Mouse (Mus musculus): ENCODE results near the gene Epn1. TPM values are rescaled to one million over a fixed set of nuclear protein-coding genes. Genes with fewer than 3 reads are reported as not detected.
"Not testable (repeated sequence)": the region's sequence is repeated elsewhere in the genome, so short reads cannot be mapped to it uniquely, and the experiment has no call there.

Gene Epn1
- polyA plus RNA-seq, 1 experiment from 2014 or later = 43.1 TPM

GRCm38 (mm10) chr7:5060239-5060731 is 19.8 kb upstream of the Epn1 start:
- peak overlapping the region; percentile 97 for H3K4me2 ChIP-seq
- peaks cover 36% of the 10 kb centered on the region for H3K27me3 ChIP-seq
- WGBS = 4% methylated on average over 27 of the region's 27 CpGs
- peak overlapping the region; percentile 97 for H3K27ac ChIP-seq
- peaks cover 38% of the 10 kb centered on the region for H3K4me1 ChIP-seq (replicated peaks)
- ATAC-seq (replicated peaks; ENCODE audit: insufficient number of reproducible peaks, insufficient read depth, low FRiP score, low read depth) = no peak
- H3K36me3 ChIP-seq = no peaks in the 10 kb centered on the region
- peak overlapping the region; percentile 73 for H3K9ac ChIP-seq
- no peaks in the 10 kb centered on the region for H3K9me3 ChIP-seq (replicated peaks)
- peak overlapping the region; percentile 61 for H3K4me3 ChIP-seq

DNA sequence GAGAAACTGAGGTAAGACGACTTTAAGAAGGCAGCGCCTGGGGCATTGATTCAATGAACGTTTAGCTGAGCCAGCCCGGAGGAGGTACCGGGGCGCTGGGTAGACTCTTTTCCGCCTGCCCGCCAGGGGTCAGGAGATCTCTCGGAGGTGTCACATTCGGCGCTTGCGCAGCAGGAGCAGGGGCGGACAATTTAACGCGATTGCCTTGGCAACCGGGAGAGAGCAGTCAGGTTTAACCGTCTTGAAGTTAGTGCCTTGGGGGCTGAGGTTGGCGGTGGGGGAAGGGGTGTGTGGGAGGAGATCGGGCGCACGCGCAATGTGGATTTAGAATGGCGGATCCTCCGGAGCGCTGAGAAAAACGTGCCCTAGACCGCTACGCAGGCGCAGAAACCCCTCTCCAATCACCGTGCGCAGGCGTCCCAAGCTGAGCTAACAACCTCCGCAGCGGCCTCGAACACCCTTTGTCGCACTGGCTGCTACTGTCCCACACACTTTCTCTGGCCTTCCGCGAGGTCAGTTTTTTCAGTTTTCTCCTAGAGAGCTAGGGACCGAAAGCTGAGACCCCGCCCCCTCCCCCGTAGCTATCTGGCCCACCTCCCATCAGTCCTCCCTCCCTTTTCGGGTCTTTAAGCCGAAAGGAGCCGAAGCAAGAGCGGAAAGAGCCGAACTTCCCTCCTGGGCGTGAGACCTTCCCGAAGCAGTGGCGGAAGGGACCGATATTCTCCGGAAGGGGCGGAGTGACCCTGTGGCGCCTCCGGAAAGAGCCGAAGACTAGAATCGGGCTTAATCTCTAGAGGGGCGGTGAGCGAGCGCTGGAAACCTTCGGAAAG is 18.9 kb upstream of the Epn1 start:
- Histone ChIP-seq H3K9ac (peak overlapping the region; percentile 73), H3K36me3 (no peaks in the 10 kb centered on the region), H3K4me2 (peak overlapping the region; percentile 97), H3K4me1 (replicated peaks) (peaks cover 44% of the 10 kb centered on the region), H3K27ac (peak overlapping the region; percentile 97), H3K4me3 (peak overlapping the region; percentile 61), H3K9me3 (replicated peaks) (no peaks in the 10 kb centered on the region), H3K27me3 (peaks cover 28% of the 10 kb centered on the region)
- WGBS = under 1% methylated on average over 60 of the region's 60 CpGs
- ATAC-seq (replicated peaks; ENCODE audit: insufficient number of reproducible peaks, insufficient read depth, low FRiP score, low read depth) = peak; percentile 88

- Histone ChIP-seq H3K4me1 (replicated peaks) (peaks cover 39% of the 10 kb centered on the region), H3K36me3 (peaks cover 7% of the 10 kb centered on the region), H3K27ac (peak within 1 kb of the TSS; percentile 97), H3K9me3 (replicated peaks) (no peaks in the 10 kb centered on the region), H3K27me3 (peaks cover 20% of the 10 kb centered on the region), H3K9ac (peak within 1 kb of the TSS; percentile 79), H3K4me3 (peak within 1 kb of the TSS; percentile 61), H3K4me2 (peak within 1 kb of the TSS; percentile 97)
- peak; percentile 83 for ATAC-seq (replicated peaks; ENCODE audit: insufficient number of reproducible peaks, insufficient read depth, low FRiP score, low read depth)
- under 1% methylated on average over 50 of the region's 65 CpGs for WGBS
These were observed 18.2 kb upstream of the Epn1 start, which contains the start of gene U2af2 for GRCm38 (mm10) chr7:5061774-5062359. TSS of gene U2af2 (plus strand) at chr7:5062143.

DNA sequence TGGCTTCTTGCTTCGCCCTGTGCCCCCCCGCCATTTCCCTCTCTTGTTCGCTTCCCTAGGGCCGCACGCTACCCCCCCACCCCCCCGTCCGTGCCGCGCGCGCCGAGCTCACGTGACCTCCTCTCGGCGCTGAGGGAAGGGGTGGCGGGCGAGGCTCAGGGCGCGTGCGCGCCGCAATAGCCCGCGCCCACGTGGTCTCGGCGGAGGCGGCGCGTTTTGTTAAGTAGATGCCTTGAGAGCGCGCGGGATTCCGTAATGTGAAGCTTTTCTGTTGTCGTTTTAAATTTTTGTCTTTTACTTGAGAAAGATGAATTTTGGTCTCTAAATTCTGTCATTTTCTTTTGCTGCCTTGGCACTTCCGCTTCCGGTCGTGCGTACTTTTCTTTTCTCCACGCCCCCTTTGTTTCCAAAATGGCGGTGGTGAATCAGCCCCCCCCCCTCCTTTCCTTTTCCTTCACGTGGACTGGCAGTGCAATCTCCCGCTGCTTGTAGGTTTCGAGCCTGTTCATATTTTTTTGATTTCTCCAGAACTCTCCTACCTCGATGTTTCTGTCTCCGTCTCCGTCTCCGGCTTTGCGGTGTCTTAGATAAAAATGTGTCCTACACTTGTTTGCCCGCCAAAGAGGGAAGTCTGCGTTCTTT is 17.6 kb upstream of the Epn1 start:
- Histone ChIP-seq H3K27me3 (peaks cover 14% of the 10 kb centered on the region), H3K27ac (peak overlapping the region; percentile 97), H3K4me3 (peak overlapping the region; percentile 61), H3K4me1 (replicated peaks) (peaks cover 35% of the 10 kb centered on the region), H3K9ac (peak overlapping the region; percentile 79), H3K9me3 (replicated peaks) (no peaks in the 10 kb centered on the region), H3K4me2 (peak overlapping the region; percentile 97), H3K36me3 (peaks cover 13% of the 10 kb centered on the region)
- WGBS = under 1% methylated on average over 51 of the region's 51 CpGs
- ATAC-seq (replicated peaks; ENCODE audit: insufficient number of reproducible peaks, insufficient read depth, low FRiP score, low read depth) = peak; percentile 50

DNA sequence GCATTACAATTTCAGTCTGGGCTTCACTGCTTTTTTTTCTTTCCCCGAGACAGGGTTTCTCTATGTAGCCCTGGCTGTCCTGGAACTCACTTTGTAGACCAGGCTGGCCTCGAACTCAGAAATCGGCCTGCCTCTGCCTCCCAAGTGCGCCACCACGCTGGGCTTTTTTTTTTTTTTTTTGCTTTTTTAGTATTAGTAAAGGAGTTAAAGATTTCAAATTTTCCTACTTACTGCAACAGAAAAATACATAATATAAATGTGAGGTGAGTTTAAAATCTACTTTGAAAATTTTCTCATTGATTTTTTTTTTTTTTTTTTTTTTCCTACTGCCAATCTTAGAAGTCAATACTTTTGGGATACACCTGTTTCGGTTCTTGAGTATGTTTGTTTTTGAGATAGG is 15.1 kb upstream of the Epn1 start:
- no peak overlapping the region for H3K4me2 ChIP-seq
- peaks cover 37% of the 10 kb centered on the region for H3K36me3 ChIP-seq
- no peaks in the 10 kb centered on the region for H3K27me3 ChIP-seq
- 87% methylated on average over 6 of the region's 6 CpGs for WGBS
- H3K9me3 ChIP-seq (replicated peaks) = no peaks in the 10 kb centered on the region
- no peak overlapping the region for H3K4me3 ChIP-seq
- H3K27ac ChIP-seq = no peak overlapping the region
- peaks cover 33% of the 10 kb centered on the region for H3K4me1 ChIP-seq (replicated peaks)
- H3K9ac ChIP-seq = no peak overlapping the region
- no peak for ATAC-seq (replicated peaks; ENCODE audit: insufficient number of reproducible peaks, insufficient read depth, low FRiP score, low read depth)

GRCm38 (mm10) chr7:5073586-5073985 is 6.4 kb upstream of the Epn1 start:
- Histone ChIP-seq H3K4me3 (no peak overlapping the region), H3K9ac (no peak overlapping the region), H3K36me3 (peaks cover 92% of the 10 kb centered on the region), H3K27ac (no peak overlapping the region), H3K27me3 (no peaks in the 10 kb centered on the region), H3K4me2 (no peak overlapping the region), H3K9me3 (replicated peaks) (no peaks in the 10 kb centered on the region), H3K4me1 (replicated peaks) (no peaks in the 10 kb centered on the region)
- ATAC-seq (replicated peaks; ENCODE audit: insufficient number of reproducible peaks, insufficient read depth, low FRiP score, low read depth) = no peak
- WGBS = 54% methylated on average over 1 of the region's 1 CpGs

DNA sequence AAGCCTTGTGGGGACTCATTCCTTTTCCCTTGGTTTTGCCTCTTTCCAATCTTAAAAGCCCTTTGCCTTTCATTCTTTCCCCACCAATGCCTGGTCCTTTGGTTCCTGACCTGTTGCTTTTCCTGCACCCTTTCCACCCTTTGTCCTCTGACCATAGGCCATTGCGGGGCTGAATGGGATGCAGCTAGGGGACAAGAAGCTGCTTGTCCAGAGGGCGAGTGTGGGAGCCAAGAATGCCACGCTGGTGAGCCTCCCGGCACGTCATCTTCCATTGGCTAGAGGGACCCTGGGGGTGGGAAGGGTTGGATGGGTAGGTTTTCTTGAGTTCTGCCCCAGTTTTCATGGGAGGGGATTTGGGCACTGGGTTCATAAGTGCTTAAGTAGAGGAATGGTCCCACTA is 5.1 kb upstream of the Epn1 start:
- Histone ChIP-seq H3K4me1 (replicated peaks) (0 out of 2 replicates have a peak, but pooled peaks cover 2% of the 10 kb centered on the region), H3K4me2 (no peak overlapping the region), H3K27me3 (no peaks in the 10 kb centered on the region), H3K4me3 (no peak overlapping the region), H3K27ac (no peak overlapping the region), H3K36me3 (peaks cover 84% of the 10 kb centered on the region), H3K9ac (no peak overlapping the region), H3K9me3 (replicated peaks) (no peaks in the 10 kb centered on the region)
- ATAC-seq (replicated peaks; ENCODE audit: insufficient number of reproducible peaks, insufficient read depth, low FRiP score, low read depth) = no peak
- WGBS = 86% methylated on average over 5 of the region's 5 CpGs

- no peak overlapping the region for H3K9ac ChIP-seq
- H3K4me2 ChIP-seq = no peak overlapping the region
- H3K9me3 ChIP-seq (replicated peaks) = no peaks in the 10 kb centered on the region
- H3K27me3 ChIP-seq = no peaks in the 10 kb centered on the region
- WGBS = 73% methylated on average over 2 of the region's 2 CpGs
- H3K36me3 ChIP-seq = peaks cover 66% of the 10 kb centered on the region
- H3K4me1 ChIP-seq (replicated peaks) = peaks cover 14% of the 10 kb centered on the region
- no peak overlapping the region for H3K27ac ChIP-seq
- ATAC-seq (replicated peaks; ENCODE audit: insufficient number of reproducible peaks, insufficient read depth, low FRiP score, low read depth) = no peak
- no peak overlapping the region for H3K4me3 ChIP-seq
These were observed 3.1 kb upstream of the Epn1 start for GRCm38 (mm10) chr7:5076931-5077330.

GRCm38 (mm10) chr7:5079365-5080009 is 548 bp upstream of the Epn1 start:
- H3K4me1 ChIP-seq (replicated peaks) = peaks cover 26% of the 10 kb centered on the region
- peaks cover 48% of the 10 kb centered on the region for H3K36me3 ChIP-seq
- peak overlapping the region; percentile 96 for H3K4me3 ChIP-seq
- peak overlapping the region; percentile 41; the same call in 1 of the 2 replicates for H3K9ac ChIP-seq
- not testable (repeated sequence) for H3K27me3 ChIP-seq; H3K9me3 ChIP-seq (replicated peaks)
- peak overlapping the region; percentile 88 for H3K4me2 ChIP-seq
- peak overlapping the region; percentile 97 for H3K27ac ChIP-seq
- 45% methylated on average over 11 of the region's 13 CpGs for WGBS
- peak; percentile 3; the same call in 1 of the 2 replicates for ATAC-seq (replicated peaks; ENCODE audit: insufficient number of reproducible peaks, insufficient read depth, low FRiP score, low read depth)

- 10% methylated on average over 6 of the region's 6 CpGs for WGBS
- no peaks in the 10 kb centered on the region for H3K9me3 ChIP-seq (replicated peaks)
- peaks cover 31% of the 10 kb centered on the region for H3K4me1 ChIP-seq (replicated peaks)
- no peaks in the 10 kb centered on the region for H3K27me3 ChIP-seq
- ATAC-seq (replicated peaks; ENCODE audit: insufficient number of reproducible peaks, insufficient read depth, low FRiP score, low read depth) = no peak
- peak overlapping the region; percentile 97 for H3K27ac ChIP-seq
- H3K9ac ChIP-seq = peak overlapping the region; percentile 97
- peak overlapping the region; percentile 96 for H3K4me3 ChIP-seq
- peak overlapping the region; percentile 88 for H3K4me2 ChIP-seq
- peaks cover 50% of the 10 kb centered on the region for H3K36me3 ChIP-seq
These were observed 780 bp downstream of the Epn1 start for GRCm38 (mm10) chr7:5080815-5081214.

- H3K27me3 ChIP-seq = no peaks in the 10 kb centered on the region
- peak overlapping the region; percentile 97; the same call in 1 of the 2 replicates for H3K9ac ChIP-seq
- H3K4me3 ChIP-seq = peak overlapping the region; percentile 96
- peak overlapping the region; percentile 88 for H3K4me2 ChIP-seq
- H3K9me3 ChIP-seq (replicated peaks) = no peaks in the 10 kb centered on the region
- ATAC-seq (replicated peaks; ENCODE audit: insufficient number of reproducible peaks, insufficient read depth, low FRiP score, low read depth) = no peak
- H3K4me1 ChIP-seq (replicated peaks) = peaks cover 31% of the 10 kb centered on the region
- H3K36me3 ChIP-seq = peaks cover 47% of the 10 kb centered on the region
- 58% methylated on average over 6 of the region's 6 CpGs for WGBS
- H3K27ac ChIP-seq = no peak overlapping the region
These were observed 1.2 kb downstream of the Epn1 start for GRCm38 (mm10) chr7:5081241-5081640.
